Mouse (Mus musculus) NIH3T3 (cell line): ENCODE data around the gene Mtx3.
"Not testable (repeated sequence)": the region's sequence is repeated elsewhere in the genome, so short reads cannot be mapped to it uniquely, and the experiment has no call there.

ENCODE experiments used
- DNase-seq: peaks from one replicate; pipeline ENCODE4 v3.0.0-alpha.2; 2012; ENCODE audit warnings: low read depth

Gene Mtx3

GRCm38 (mm10) chr13:92844586-92845221 is at the start of gene Mtx3:
Mtx3 (plus strand) TSS chr13:92844760.
- peak; percentile 89 for DNase-seq

GRCm38 (mm10) chr13:92798830-92799229 is 45.7 kb upstream of the Mtx3 start:
- no peak for DNase-seq

- no peak for DNase-seq
These were observed 45.1 kb upstream of the Mtx3 start for GRCm38 (mm10) chr13:92799306-92799925.

GRCm38 (mm10) chr13:92806785-92807184 is 37.8 kb upstream of the Mtx3 start:
- DNase-seq = no peak

GRCm38 (mm10) chr13:92807849-92808248 is 36.7 kb upstream of the Mtx3 start:
- no peak for DNase-seq

- not testable (repeated sequence) for DNase-seq
These were observed 34.0 kb upstream of the Mtx3 start for GRCm38 (mm10) chr13:92810592-92810991.

- no peak for DNase-seq
These were observed 28.2 kb upstream of the Mtx3 start for GRCm38 (mm10) chr13:92816329-92816728.

GRCm38 (mm10) chr13:92817357-92817756 is 27.2 kb upstream of the Mtx3 start:
- no peak for DNase-seq

GRCm38 (mm10) chr13:92828820-92829219 is 15.7 kb upstream of the Mtx3 start:
- no peak for DNase-seq

- DNase-seq = no peak
These were observed 11.4 kb upstream of the Mtx3 start for GRCm38 (mm10) chr13:92833162-92833561.

GRCm38 (mm10) chr13:92846438-92846837 is 1.9 kb downstream of the Mtx3 start:
- no peak for DNase-seq

- no peak for DNase-seq
These were observed 2.8 kb downstream of the Mtx3 start for GRCm38 (mm10) chr13:92847336-92847735.

GRCm38 (mm10) chr13:92848002-92848401 is 3.4 kb downstream of the Mtx3 start:
- DNase-seq = no peak

- peak; percentile 14 for DNase-seq
These were observed 11.3 kb downstream of the Mtx3 start for GRCm38 (mm10) chr13:92855901-92856300.

- DNase-seq = peak; percentile 40
These were observed 14.2 kb downstream of the Mtx3 start for GRCm38 (mm10) chr13:92858808-92859207.

GRCm38 (mm10) chr13:92859959-92860358 is 15.4 kb downstream of the Mtx3 start:
- DNase-seq = no peak

GRCm38 (mm10) chr13:92865358-92865757 is 20.8 kb downstream of the Mtx3 start:
- peak; percentile 45 for DNase-seq

- DNase-seq = peak; percentile 37
These were observed 22.1 kb downstream of the Mtx3 start for GRCm38 (mm10) chr13:92866680-92867079.

- DNase-seq = no peak
These were observed 35.0 kb downstream of the Mtx3 start for GRCm38 (mm10) chr13:92879514-92879913.

- DNase-seq = no peak
These were observed 35.4 kb downstream of the Mtx3 start for GRCm38 (mm10) chr13:92879933-92880332.

- DNase-seq = no peak
These were observed 36.0 kb downstream of the Mtx3 start for GRCm38 (mm10) chr13:92880589-92880988.

- DNase-seq = no peak
These were observed 37.9 kb downstream of the Mtx3 start for GRCm38 (mm10) chr13:92882271-92882985.
